Mouse (Mus musculus) testis, adult 2 months (tissue): ENCODE measurements around the gene Tacr2. TPM values are rescaled to one million over a fixed set of nuclear protein-coding genes. Genes with fewer than 3 reads are reported as not detected.

ENCODE experiments used
- H3K27ac ChIP-seq: fragments of 200-500 bp; 2 replicates; pipeline ENCODE4 v1.5.1; 2012; ENCODE audit warnings: low read depth, low read length; ENCODE audit not compliant: control insufficient read depth, insufficient read depth
- H3K27me3 ChIP-seq: fragments of 200-500 bp; 2 replicates; pipeline ENCODE4 v1.6.1; 2012; ENCODE audit warnings: mild to moderate bottlenecking, low read length, moderate library complexity; ENCODE audit not compliant: control insufficient read depth, insufficient read depth
- H3K36me3 ChIP-seq: fragments of 200-500 bp; 2 replicates; pipeline ENCODE4 v1.6.1; 2012; ENCODE audit warnings: mild to moderate bottlenecking, low read length; ENCODE audit not compliant: control insufficient read depth, insufficient read depth
- H3K4me1 ChIP-seq: fragments of 200-500 bp; 2 replicates; pipeline ENCODE4 v1.6.1; 2012; ENCODE audit warnings: low read length; ENCODE audit not compliant: control insufficient read depth, insufficient read depth
- H3K4me3 ChIP-seq: fragments of 200-500 bp; 2 replicates; pipeline ENCODE4 v1.5.1; 2012; ENCODE audit warnings: low read depth, mild to moderate bottlenecking, low read length, moderate library complexity, mixed read lengths; ENCODE audit not compliant: control insufficient read depth
- CTCF ChIP-seq: fragments of 200-500 bp; IDR thresholded peaks from 2 replicates; pipeline ENCODE4 v1.5.1; 2012; ENCODE audit warnings: low read depth, mild to moderate bottlenecking, inconsistent platforms, low read length, moderate library complexity; ENCODE audit not compliant: control insufficient read depth, insufficient read depth, insufficient replicate concordance
- POLR2A ChIP-seq: fragments of 200-500 bp; IDR thresholded peaks from 2 replicates; pipeline ENCODE4 v1.6.1; 2012; ENCODE audit warnings: low read depth, mild to moderate bottlenecking, inconsistent platforms, low read length, moderate library complexity; ENCODE audit not compliant: control insufficient read depth
- polyA plus RNA-seq: library from polyadenylated mRNA; depleted of rRNA; stranded (reverse); fragments of >200 nt; gene quantifications from 2 replicates; pipeline ENCODE4 v1.2.3, GENCODE M21; 2012

Tacr2 gene
- polyA plus RNA-seq, 1 experiment = 1.2 TPM

GRCm38 (mm10) chr10:62261115-62261886, 9.1 kb downstream of the Tacr2 start:
- Histone ChIP-seq H3K27me3 (no peaks in the 10 kb centered on the region), H3K36me3 (no peaks in the 10 kb centered on the region), H3K27ac (no peak overlapping the region), H3K4me1 (peaks cover 5% of the 10 kb centered on the region), H3K4me3 (peak overlapping the region; percentile 19)
- TF ChIP-seq POLR2A (no peak), CTCF (peak; percentile 58; the same call in 1 of the 2 replicates)

- H3K27me3 ChIP-seq = no peaks in the 10 kb centered on the region
- no peak for TF ChIP-seq POLR2A
- TF ChIP-seq CTCF = no peak
- no peak overlapping the region for H3K27ac ChIP-seq
- H3K4me3 ChIP-seq = no peak overlapping the region
- peaks cover 5% of the 10 kb centered on the region for H3K4me1 ChIP-seq
- H3K36me3 ChIP-seq = no peaks in the 10 kb centered on the region
Measured at GRCm38 (mm10) chr10:62264299-62264698, 12.1 kb downstream of the Tacr2 start.

DNA sequence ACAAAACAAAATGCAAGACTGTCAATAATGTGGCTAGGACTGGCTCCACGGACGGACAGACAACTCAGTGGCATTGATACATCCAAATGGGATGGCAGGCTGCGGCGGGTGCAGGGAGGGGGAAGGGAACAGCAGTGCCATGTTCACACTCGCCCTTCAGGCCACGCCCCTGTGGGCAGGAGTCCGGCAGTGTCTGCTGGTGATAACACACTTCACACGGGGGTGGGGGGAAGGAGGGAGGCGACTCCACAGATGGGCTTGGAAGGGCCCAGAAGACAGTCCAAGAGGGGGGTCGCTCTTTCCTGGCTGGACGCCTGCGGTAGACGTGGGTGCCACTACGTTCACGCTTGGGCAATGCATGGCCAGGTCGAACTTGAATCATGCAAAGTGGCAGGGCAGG, 17.0 kb downstream of the Tacr2 start:
- H3K4me1 ChIP-seq = no peaks in the 10 kb centered on the region
- H3K4me3 ChIP-seq = no peak overlapping the region
- no peaks in the 10 kb centered on the region for H3K36me3 ChIP-seq
- H3K27ac ChIP-seq = no peak overlapping the region
- TF ChIP-seq POLR2A (no peak), CTCF (no peak)
- H3K27me3 ChIP-seq = no peaks in the 10 kb centered on the region

DNA sequence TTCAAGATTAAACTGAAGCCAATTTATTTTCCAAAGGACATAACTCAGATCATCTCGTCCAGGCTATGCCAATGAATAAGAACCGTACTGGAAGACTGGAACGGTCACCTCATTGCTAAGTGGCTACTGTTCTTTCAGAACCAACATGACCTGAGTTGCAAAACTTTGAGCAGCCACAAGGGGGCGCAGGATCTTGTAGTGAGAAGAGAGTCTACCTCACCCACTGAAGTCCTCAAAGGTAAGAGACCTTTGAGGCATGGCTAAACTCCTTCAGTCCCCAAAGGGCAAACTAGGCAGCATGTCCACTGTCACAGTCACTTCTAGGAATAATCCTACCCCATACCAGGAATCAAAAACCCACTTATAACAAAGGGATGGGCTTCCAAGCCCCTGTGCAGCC, 23.0 kb downstream of the Tacr2 start:
- no peak overlapping the region for H3K4me3 ChIP-seq
- H3K4me1 ChIP-seq = no peaks in the 10 kb centered on the region
- H3K27ac ChIP-seq = no peak overlapping the region
- H3K27me3 ChIP-seq = no peaks in the 10 kb centered on the region
- H3K36me3 ChIP-seq = no peaks in the 10 kb centered on the region
- TF ChIP-seq POLR2A = no peak
- peak; percentile 24; the same call in 1 of the 2 replicates for TF ChIP-seq CTCF

DNA sequence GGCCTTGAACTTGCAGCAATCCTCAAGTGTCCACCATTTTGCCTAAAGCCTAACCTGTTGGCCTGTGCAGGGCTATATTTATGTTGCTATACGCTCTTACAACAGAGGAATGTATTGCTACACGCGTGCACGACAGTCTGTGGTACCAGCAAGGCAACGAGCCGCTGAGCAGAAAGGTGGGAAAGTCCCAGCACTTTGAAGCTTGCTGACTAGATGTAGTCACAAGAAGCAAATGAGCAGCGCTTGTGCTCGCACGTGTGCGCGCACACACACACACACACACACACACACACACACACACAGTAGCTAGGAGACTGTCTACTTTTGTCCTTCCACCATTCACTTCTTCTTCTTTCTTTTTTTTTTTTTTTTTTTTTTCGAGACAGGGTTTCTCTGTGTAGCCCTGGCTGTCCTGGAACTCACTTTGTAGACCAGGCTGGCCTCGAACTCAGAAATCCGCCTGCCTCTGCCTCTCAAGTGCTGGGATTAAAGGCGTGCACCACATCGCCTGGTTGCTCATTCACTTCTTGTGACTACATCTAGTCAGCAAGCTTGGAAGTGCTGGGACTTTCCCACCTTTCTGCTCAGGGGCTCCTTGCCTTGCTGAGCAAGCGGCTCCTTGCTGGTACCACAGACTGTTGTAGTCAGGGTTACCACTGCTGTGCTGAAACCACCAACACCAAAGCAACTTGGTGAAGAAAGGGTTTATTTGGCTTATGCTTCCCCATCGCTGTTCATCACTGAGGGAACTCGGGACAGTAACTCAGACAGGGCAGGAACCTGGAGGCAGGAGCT, 25.5 kb downstream of the Tacr2 start:
- Histone ChIP-seq H3K36me3 (no peaks in the 10 kb centered on the region), H3K4me1 (no peaks in the 10 kb centered on the region), H3K27me3 (no peaks in the 10 kb centered on the region), H3K4me3 (no peak overlapping the region), H3K27ac (no peak overlapping the region)
- no peak for TF ChIP-seq CTCF
- no peak for TF ChIP-seq POLR2A

DNA sequence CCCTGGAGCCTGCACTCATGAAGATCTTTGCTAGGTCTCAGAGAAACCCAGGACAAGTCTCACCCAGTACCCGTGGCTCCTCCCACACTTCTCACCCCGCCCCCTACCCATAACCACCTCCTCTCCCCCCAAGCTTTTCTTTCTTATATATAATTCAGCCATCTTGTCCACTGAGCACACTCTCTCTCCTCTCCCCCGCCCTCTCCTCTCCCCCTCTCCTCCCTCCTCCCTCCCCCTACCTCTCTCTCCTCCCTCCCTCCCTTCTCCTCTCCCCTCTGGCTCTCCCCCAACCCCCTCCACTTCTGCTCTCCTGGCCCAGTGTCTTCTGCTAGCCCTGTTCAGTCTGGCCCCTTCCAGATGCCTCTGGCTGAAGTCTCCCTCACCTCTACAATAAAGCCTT, 26.8 kb downstream of the Tacr2 start:
- no peaks in the 10 kb centered on the region for H3K36me3 ChIP-seq
- no peak overlapping the region for H3K27ac ChIP-seq
- no peak for TF ChIP-seq CTCF
- no peak for TF ChIP-seq POLR2A
- no peak overlapping the region for H3K4me3 ChIP-seq
- no peaks in the 10 kb centered on the region for H3K4me1 ChIP-seq
- no peaks in the 10 kb centered on the region for H3K27me3 ChIP-seq

DNA sequence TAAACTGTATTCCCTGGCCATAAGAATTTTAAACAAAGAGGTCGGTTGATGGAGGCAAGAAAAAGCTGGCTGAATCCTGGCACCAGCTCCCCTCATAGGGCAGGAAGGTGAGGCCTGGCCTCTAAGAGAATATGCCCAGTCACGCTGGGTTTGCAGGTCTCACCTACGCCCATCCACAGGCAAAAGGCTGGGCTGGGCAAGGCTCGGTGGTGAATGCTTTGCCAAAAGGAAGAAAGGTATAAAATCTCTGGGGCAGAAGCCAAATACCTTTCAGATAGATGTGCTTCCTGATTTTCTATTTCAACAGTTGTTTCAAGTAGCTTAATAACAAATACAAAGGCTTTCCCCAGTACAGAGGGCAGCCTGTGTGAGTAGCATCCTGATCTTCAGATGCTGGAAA, 27.4 kb downstream of the Tacr2 start:
- Histone ChIP-seq H3K36me3 (no peaks in the 10 kb centered on the region), H3K27ac (no peak overlapping the region), H3K4me3 (no peak overlapping the region), H3K4me1 (no peaks in the 10 kb centered on the region), H3K27me3 (no peaks in the 10 kb centered on the region)
- TF ChIP-seq POLR2A (no peak), CTCF (no peak)

DNA sequence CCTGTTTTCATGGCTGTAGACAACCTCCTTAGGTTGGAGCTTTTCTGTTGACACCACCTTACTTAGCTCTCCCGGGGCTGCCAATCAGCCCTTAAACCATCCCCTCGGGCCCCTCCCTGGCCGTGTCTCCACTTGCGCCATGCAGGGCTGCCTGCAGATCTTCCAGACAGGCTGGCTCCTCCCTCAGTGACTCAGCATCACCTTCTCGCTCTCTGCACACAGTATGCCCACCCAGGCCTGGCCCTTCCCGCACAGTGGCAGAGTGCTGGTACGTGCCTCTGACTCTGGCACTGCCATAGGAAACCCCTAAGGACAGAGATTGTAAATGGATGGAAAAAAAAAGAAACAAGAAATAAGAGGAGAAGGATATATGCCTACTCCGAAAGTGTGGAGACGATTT, 30.5 kb downstream of the Tacr2 start:
- no peaks in the 10 kb centered on the region for H3K36me3 ChIP-seq
- H3K27ac ChIP-seq = no peak overlapping the region
- no peak for TF ChIP-seq POLR2A
- TF ChIP-seq CTCF = no peak

More for the DNA sequence above, 30.5 kb downstream of the Tacr2 start:
- H3K4me3 ChIP-seq = no peak overlapping the region
- H3K4me1 ChIP-seq = no peaks in the 10 kb centered on the region
- no peaks in the 10 kb centered on the region for H3K27me3 ChIP-seq
